Mouse (Mus musculus) liver, embryonic 12.5 days (tissue): Measurements from ENCODE around the gene Lsg1. TPM values are rescaled to one million over a fixed set of nuclear protein-coding genes. Genes with fewer than 3 reads are reported as not detected.

ENCODE experiments used
- ATAC-seq: fragments of 200-750 bp; cut with Nextera tagmentation; 2 replicates; pipeline ENCODE4 v1.8.0; 2017; ENCODE audit warnings: moderate number of reproducible peaks, mild to moderate bottlenecking, moderate library complexity
- H3K27ac ChIP-seq: fragments of 300-500 bp; sonication (generic); 2 replicates; pipeline ENCODE4 v1.5.1; 2016; ENCODE audit warnings: mild to moderate bottlenecking
- H3K27me3 ChIP-seq: fragments of 300-500 bp; sonication (generic); replicated peaks from 2 replicates; pipeline ENCODE4 v1.6.1; 2016; ENCODE audit warnings: mild to moderate bottlenecking, moderate library complexity
- H3K36me3 ChIP-seq: fragments of 300-500 bp; sonication (generic); 2 replicates; pipeline ENCODE4 v1.6.1; 2016; ENCODE audit warnings: mild to moderate bottlenecking, moderate library complexity
- H3K4me1 ChIP-seq: fragments of 300-500 bp; sonication (generic); 2 replicates; pipeline ENCODE4 v1.6.1; 2016
- H3K4me2 ChIP-seq: fragments of 300-500 bp; sonication (generic); 2 replicates; pipeline ENCODE4 v1.6.1; 2016; ENCODE audit warnings: mild to moderate bottlenecking, moderate library complexity
- H3K4me3 ChIP-seq: fragments of 300-500 bp; sonication (generic); 2 replicates; pipeline ENCODE4 v1.5.1; 2016; ENCODE audit warnings: mild to moderate bottlenecking, moderate library complexity
- H3K9ac ChIP-seq: fragments of 300-500 bp; sonication (generic); 2 replicates; pipeline ENCODE4 v1.6.1; 2016; ENCODE audit warnings: mild to moderate bottlenecking, moderate library complexity
- H3K9me3 ChIP-seq: fragments of 300-500 bp; sonication (generic); replicated peaks from 2 replicates; pipeline ENCODE4 v1.6.1; 2016; ENCODE audit warnings: mild to moderate bottlenecking, moderate library complexity
- WGBS: fragments of 180-500 bp; shearing (Covaris S2); methylation state at CpG from one replicate; pipeline ENCODE4 v1.1.7; 2016; ENCODE audit not compliant: insufficient replicate concordance; 5-methylcytosine and 5-hydroxymethylcytosine counted together
- polyA plus RNA-seq: library from polyadenylated mRNA; unstranded; fragments of >200 nt; fragmentation: Nextera tagmentation; extraction: Ambion mirVana; gene quantifications from 2 replicates; pipeline ENCODE4 v1.2.1, GENCODE M21; 2016

The Lsg1 gene
- polyA plus RNA-seq, 1 experiment from 2014 or later: 50.9 TPM

DNA sequence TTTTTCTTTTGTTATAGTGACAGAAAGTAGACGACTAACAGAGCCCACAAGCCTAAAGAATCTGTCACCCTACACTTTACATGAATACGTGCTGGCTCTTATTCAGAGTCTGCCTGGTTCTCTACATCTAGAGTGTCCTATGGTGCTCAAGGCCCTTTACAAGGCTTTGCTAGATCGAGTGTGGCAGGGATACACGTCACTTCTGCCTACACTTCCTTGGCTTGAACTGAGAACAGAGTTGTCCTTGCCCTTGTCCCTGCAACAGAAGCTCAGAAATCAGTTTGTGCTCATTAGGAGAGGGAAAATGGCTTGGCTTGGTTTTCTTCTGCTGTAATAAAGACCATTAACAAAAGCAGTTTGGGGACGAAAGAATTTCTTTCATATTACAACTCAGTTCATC is 23.9 kb upstream of the Lsg1 start:
- WGBS: 51% methylated on average over 5 of the region's 5 CpGs
- Histone ChIP-seq H3K9me3 (no peaks in the 10 kb centered on the region), H3K4me1 (no peaks in the 10 kb centered on the region), H3K36me3 (no peaks in the 10 kb centered on the region), H3K9ac (no peak overlapping the region), H3K27me3 (no peaks in the 10 kb centered on the region), H3K4me3 (no peak overlapping the region), H3K27ac (no peak overlapping the region), H3K4me2 (no peak overlapping the region)
- ATAC-seq: no peak

DNA sequence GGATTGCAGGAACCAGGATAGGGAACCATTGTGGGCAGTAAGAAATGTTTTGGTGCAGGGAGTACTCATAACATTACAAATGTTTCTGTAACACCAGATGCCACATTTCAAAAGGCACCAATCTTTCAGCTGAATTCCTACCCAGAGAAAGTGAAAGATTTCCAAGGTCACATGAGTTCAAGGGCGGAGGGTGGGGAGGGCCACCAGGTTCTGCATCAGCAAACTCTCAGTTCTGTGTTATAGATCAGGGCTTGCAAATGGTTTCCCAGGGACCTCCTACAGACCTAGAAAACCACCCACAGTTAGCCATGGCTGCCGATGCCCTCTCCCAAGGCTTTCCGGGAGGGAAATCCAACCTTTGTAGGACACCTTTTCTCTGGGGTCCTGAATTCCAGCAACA is 20.5 kb upstream of the Lsg1 start:
- ATAC-seq: no peak
- H3K27me3 ChIP-seq: peaks cover 4% of the 10 kb centered on the region; the same call in 1 of the 2 replicates
- H3K9ac ChIP-seq: no peak overlapping the region
- no peak overlapping the region for H3K4me2 ChIP-seq
- no peak overlapping the region for H3K27ac ChIP-seq
- no peaks in the 10 kb centered on the region for H3K9me3 ChIP-seq
- H3K4me1 ChIP-seq: peaks cover 13% of the 10 kb centered on the region
- WGBS: 64% methylated on average over 3 of the region's 3 CpGs
- no peak overlapping the region for H3K4me3 ChIP-seq
- no peaks in the 10 kb centered on the region for H3K36me3 ChIP-seq

DNA sequence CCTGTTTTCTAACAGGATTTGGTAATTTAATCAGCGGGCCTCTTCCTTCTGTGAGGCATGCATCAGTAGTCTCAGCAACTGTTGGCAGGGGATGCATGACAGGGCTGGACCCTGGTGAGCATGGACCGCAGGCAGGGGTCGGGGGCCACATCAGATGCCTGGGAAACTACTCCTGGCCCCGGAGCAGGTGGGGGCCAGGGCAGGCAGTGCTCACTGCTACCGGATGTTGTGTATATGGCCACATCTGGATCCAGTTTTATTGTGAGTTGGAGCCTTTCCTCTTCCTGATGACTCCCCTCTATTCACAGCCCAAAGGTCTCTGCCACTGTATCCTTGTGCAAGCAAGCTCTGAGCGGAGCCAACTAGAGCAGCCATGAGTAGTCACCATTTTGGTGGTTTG is 18.1 kb upstream of the Lsg1 start:
- 67% methylated on average over 6 of the region's 6 CpGs for WGBS

DNA sequence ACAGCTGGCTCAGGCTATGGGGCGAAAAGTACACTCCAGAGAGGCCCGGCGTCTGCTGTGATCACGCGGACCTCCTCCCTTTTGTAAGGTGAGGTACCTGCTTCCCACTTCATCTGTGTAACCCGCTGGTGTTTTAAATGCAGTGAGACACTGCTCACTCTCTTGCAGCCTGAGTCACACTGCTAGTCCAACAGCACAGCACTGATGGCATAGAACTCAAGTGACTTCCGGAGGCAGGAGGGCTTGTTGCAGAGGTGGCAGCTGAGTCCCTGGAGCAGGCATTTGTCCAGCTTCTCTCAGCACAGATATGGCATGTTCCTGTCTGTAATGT is 17.4 kb upstream of the Lsg1 start:
- Histone ChIP-seq H3K9ac (no peak overlapping the region), H3K4me1 (peaks cover 36% of the 10 kb centered on the region), H3K9me3 (no peaks in the 10 kb centered on the region), H3K4me3 (no peak overlapping the region), H3K27me3 (peaks cover 33% of the 10 kb centered on the region), H3K36me3 (no peaks in the 10 kb centered on the region), H3K27ac (no peak overlapping the region), H3K4me2 (no peak overlapping the region)
- 71% methylated on average over 7 of the region's 7 CpGs for WGBS
- ATAC-seq: no peak

More for the DNA sequence above, 18.1 kb upstream of the Lsg1 start:
- no peak for ATAC-seq
- peaks cover 34% of the 10 kb centered on the region for H3K4me1 ChIP-seq
- no peaks in the 10 kb centered on the region for H3K9me3 ChIP-seq
- peaks cover 25% of the 10 kb centered on the region for H3K27me3 ChIP-seq
- H3K4me3 ChIP-seq: no peak overlapping the region
- no peaks in the 10 kb centered on the region for H3K36me3 ChIP-seq
- H3K9ac ChIP-seq: no peak overlapping the region
- H3K4me2 ChIP-seq: no peak overlapping the region
- H3K27ac ChIP-seq: no peak overlapping the region

DNA sequence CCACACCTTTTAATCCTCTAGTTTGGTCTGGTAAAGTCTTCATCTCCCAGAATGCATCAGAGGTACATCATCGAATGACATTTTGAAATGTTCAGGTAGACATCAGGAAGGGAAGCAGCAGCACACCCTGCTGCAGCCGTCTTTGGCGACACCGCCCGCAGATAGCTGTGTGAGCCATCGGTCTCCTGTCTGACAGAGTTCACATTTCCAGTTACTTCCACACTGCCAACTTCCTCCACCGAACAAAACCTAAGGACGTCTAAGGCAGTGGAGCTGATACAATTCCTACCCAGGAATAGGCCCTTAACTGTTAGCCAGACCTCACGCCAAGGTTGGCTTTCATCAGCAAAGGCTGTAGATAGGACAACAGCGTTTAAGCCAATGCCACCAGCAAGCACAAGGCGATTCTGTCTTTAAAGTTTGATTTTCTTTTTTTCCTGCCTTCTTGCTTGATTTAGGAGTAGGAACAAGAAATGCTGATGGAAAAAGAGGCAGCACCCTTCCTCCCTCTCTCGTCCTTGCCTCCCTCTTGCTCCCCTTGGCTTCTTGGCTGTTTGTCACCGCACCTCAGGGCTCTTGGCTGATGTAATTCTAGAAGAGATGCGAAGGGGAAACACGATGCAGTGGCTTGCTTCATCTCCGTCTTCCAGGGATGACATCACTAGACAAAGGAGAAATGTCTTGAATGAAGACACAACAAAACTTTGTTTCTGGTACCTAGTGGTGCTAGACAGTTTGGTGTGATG is 16.8 kb upstream of the Lsg1 start:
- H3K27ac ChIP-seq: no peak overlapping the region
- H3K4me1 ChIP-seq: peaks cover 39% of the 10 kb centered on the region
- H3K9ac ChIP-seq: no peak overlapping the region
- WGBS: 62% methylated on average over 16 of the region's 16 CpGs
- ATAC-seq: no peak
- peaks cover 38% of the 10 kb centered on the region for H3K27me3 ChIP-seq
- H3K36me3 ChIP-seq: no peaks in the 10 kb centered on the region
- H3K9me3 ChIP-seq: no peaks in the 10 kb centered on the region
- no peak overlapping the region for H3K4me2 ChIP-seq
- H3K4me3 ChIP-seq: no peak overlapping the region

DNA sequence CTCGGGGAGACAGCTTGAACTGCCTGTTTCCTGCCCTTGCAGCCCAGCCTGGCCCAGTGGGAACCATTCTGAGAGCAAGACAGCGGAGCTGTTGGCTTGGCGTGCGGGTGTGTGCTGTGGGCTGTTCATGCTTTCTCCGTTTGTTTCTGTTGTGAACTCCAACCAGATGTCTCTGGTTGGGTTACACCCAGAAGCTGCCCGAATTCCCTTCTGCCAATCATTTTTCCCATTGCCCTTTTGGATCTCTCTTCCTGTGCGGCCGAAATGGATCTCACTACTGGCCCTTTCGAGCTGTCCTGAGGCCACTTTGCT is 16.1 kb upstream of the Lsg1 start:
- H3K4me2 ChIP-seq: peak overlapping the region; percentile 71
- peak overlapping the region; percentile 37 for H3K27ac ChIP-seq
- no peak overlapping the region for H3K9ac ChIP-seq
- 59% methylated on average over 9 of the region's 9 CpGs for WGBS
- no peaks in the 10 kb centered on the region for H3K9me3 ChIP-seq
- peaks cover 39% of the 10 kb centered on the region for H3K4me1 ChIP-seq
- ATAC-seq: no peak
- H3K4me3 ChIP-seq: no peak overlapping the region
- H3K27me3 ChIP-seq: peaks cover 45% of the 10 kb centered on the region
- no peaks in the 10 kb centered on the region for H3K36me3 ChIP-seq

DNA sequence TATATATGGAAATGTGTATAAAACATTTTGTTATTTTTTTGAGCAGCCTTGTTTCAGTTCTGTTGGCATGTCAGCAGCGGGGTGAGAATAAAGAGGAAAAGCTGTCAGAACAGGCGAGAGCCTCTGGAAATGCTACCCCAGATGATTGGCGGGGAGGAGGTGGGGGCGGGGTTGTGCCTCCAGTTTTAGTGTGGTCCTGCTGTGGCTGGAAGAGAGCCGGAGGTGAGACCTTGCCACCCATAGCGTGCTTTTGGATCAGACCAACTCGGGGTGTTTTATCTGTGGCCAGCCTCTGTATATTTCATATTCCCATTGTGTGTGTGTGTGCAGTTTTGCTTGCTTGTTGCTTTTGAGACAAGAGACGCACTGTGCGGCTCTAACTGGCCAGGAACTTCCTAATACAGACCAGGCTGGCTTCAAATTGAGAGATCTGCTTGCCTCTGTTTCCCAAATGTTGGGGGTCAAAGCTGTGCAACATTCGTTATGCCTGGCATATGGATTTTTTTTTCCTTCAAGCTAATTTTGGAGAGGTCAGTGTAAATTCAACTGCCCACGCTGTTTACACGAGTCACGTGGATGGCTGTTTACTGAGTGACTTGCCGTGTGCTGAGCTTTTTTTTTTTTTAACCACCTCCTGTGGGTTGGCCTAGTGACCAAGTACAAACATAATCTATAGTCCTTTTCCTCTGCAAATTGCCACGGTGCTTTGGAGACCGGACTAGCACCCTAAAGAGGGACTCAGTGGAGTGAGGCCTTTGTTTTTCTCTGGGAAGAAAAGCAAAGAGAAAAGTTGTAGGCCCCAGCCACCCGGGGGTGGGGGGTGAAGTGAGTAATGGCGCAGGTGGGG is 15.5 kb upstream of the Lsg1 start:
- H3K4me2 ChIP-seq: peak overlapping the region; percentile 71
- peak overlapping the region; percentile 61; the same call in 1 of the 2 replicates for H3K4me3 ChIP-seq
- H3K36me3 ChIP-seq: no peaks in the 10 kb centered on the region
- H3K27me3 ChIP-seq: peaks cover 49% of the 10 kb centered on the region
- H3K9ac ChIP-seq: no peak overlapping the region
- ATAC-seq: no peak
- WGBS: 22% methylated on average over 18 of the region's 18 CpGs
- H3K4me1 ChIP-seq: peaks cover 39% of the 10 kb centered on the region
- H3K9me3 ChIP-seq: no peaks in the 10 kb centered on the region
- peak overlapping the region; percentile 37 for H3K27ac ChIP-seq

DNA sequence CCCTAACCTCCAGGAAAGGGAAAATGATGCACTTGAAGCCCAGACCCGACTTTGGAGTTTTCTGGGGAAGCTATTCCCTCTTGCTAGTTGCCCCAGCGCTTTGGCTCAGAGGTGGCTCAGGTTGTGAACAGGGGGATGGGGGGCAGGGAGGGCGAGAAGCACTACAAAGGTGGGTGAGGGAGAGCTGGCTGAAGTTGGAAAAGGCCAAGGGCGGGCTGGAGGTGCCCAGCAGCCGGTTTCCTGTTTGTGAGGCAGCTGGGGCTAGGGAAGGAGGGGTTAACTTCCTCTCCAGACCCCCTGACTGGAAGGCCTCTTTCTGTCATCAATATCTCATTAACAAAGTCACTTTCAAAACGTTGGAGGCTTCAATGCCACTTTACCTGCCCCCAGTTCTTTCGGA is 14.6 kb upstream of the Lsg1 start:
- Histone ChIP-seq H3K27me3 (peaks cover 58% of the 10 kb centered on the region), H3K4me2 (peak overlapping the region; percentile 71), H3K36me3 (no peaks in the 10 kb centered on the region), H3K4me3 (peak overlapping the region; percentile 61), H3K27ac (peak overlapping the region; percentile 37; the same call in 1 of the 2 replicates), H3K4me1 (peaks cover 42% of the 10 kb centered on the region), H3K9me3 (no peaks in the 10 kb centered on the region), H3K9ac (0 out of 2 replicates have a peak overlapping the region, but pooled peaks have one; percentile 13)
- no peak for ATAC-seq
- 12% methylated on average over 7 of the region's 7 CpGs for WGBS

DNA sequence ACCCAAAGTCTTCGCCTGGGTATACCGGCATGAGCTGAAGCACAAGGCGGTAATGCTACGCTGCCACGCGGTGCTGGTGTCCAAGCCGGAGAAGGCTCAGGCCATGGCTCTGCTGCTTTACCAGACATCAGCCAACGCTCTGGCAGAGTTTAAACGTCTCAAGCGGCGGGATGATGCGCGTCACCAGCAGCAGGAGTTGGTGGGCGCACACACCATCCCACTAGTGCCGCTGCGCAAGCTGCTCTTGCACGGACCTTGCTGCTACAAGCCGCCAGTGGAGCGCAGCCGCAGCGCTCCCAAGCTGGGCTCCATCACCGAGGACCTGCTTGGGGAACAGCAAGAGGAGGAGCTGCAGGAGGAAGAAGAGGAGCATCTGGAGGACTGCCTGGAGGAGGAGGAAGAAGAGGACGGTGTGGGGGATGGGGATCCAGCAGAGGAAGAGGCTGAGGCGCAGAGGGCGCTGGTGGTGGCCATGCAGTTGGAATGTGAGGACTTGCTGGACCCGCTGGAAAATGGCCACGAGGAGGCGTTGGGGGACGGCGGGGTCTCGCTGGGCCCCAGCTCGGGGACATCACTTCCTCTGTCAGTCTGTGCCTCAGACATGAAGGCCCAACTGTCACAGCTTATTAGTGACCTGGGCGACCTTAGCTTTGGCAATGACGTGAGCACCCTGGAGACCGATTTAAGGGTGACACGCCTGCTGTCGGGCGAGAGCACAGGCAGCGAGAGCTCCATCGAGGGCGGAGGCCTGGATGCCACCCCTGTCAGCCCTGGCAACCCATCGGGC is 13.8 kb upstream of the Lsg1 start:
- Histone ChIP-seq H3K27ac (peak overlapping the region; percentile 64; the same call in 1 of the 2 replicates), H3K27me3 (peaks cover 65% of the 10 kb centered on the region), H3K9ac (peak overlapping the region; percentile 60; the same call in 1 of the 2 replicates), H3K9me3 (no peaks in the 10 kb centered on the region), H3K4me3 (peak overlapping the region; percentile 61), H3K4me2 (peak overlapping the region; percentile 71), H3K4me1 (peaks cover 49% of the 10 kb centered on the region), H3K36me3 (no peaks in the 10 kb centered on the region)
- ATAC-seq: no peak
- 9% methylated on average over 42 of the region's 42 CpGs for WGBS

DNA sequence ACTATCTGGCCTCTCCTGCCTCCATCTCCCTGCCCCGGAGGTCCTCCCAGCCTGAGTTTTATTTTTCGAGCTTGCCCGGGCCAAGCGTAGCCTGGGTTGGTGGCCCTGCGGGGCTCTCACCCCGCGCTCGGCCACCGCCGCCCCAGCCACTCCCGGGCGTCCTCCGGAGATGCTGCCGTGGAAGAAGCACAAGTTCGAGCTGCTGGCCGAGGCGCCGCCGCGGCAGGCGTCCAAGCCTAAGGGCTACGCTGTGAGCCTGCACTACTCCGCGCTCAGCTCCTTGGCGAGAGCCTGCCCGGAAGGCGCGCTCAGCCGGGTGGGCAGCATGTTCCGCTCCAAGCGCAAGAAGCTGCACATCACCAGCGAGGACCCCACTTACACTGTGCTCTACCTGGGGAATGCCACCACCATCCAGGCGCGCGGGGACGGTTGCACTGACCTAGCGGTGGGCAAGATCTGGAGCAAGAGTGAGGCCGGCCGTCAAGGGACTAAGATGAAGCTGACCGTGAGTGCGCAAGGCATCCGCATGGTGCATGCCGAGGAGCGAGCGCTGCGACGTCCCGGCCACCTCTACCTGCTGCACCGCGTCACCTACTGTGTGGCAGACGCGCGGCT is 13.1 kb upstream of the Lsg1 start:
- Histone ChIP-seq H3K4me2 (peak overlapping the region; percentile 71), H3K27ac (peak overlapping the region; percentile 64; the same call in 1 of the 2 replicates), H3K4me1 (peaks cover 54% of the 10 kb centered on the region), H3K9me3 (no peaks in the 10 kb centered on the region), H3K9ac (peak overlapping the region; percentile 60), H3K27me3 (peaks cover 71% of the 10 kb centered on the region), H3K4me3 (peak overlapping the region; percentile 61), H3K36me3 (no peaks in the 10 kb centered on the region)
- 1% methylated on average over 53 of the region's 53 CpGs for WGBS
- ATAC-seq: peak; percentile 7; the same call in 1 of the 2 replicates

DNA sequence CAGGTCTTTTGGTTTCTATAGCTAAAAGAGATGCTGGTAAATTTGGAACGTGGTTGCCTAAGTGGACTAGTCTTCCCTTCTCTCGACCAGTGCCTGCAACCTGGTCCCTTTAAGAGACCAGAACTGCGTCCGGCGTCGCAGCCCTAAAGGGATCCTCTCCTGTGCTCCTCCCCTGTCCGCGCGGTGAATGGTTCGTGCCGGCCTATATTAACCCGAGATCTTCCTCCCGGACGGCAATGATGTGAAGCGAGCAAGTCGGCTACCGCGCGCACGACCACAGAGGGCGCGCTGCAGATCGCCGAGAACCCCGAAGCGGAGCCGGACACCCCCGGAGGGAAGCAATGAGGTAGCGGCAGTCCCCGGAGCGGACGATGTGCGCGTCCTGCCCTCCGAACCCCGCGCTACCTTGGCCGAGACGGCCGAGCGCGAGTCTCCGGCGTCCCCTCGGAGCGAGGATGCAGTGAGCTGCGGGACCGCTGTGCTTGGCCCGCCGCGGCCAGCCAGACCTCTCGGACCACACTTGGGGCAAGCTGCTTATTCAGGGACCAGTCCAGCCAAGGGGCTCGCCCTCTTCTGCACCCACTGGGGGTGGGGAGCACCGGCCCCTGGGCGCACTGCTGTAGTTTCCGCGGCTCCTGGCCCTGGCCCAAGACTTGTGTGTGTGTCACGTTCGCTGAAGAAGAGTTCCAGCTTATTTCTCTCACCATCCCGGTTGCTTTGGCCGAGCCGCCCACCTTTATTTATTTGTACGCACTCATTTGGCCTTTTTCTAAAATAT is 12.3 kb upstream of the Lsg1 start, which contains the start of gene Fam43a:
Gene Fam43a, plus strand, starts transcription at position 233 of the 778 bp plus-strand sequence.
- Histone ChIP-seq H3K36me3 (no peaks in the 10 kb centered on the region), H3K27ac (peak within 1 kb of the TSS; percentile 64), H3K4me3 (peak within 1 kb of the TSS; percentile 61), H3K9ac (peak within 1 kb of the TSS; percentile 60), H3K9me3 (no peaks in the 10 kb centered on the region), H3K4me1 (peaks cover 51% of the 10 kb centered on the region), H3K27me3 (peaks cover 77% of the 10 kb centered on the region), H3K4me2 (peak within 1 kb of the TSS; percentile 71)
- peak; percentile 69 for ATAC-seq
- WGBS: under 1% methylated on average over 63 of the region's 63 CpGs
